Mouse (Mus musculus) left cerebral cortex, adult 18-20 months (tissue): ENCODE measurements around the gene Trim2. TPM values are rescaled to one million over a fixed set of nuclear protein-coding genes. Genes with fewer than 3 reads are reported as not detected.

Experiments
- DNase-seq, 2 experiments: peaks; one replicate each; pipeline ENCODE4 v3.0.0; 2021 to 2022; ENCODE audit warnings: low spot score in 2 of 2, mixed read lengths in 1 of 2
- total RNA-seq, 2 experiments: library from RNA; stranded (reverse); gene quantifications; 2 replicates each; pipeline ENCODE4 v1.2.3; 2021

The Trim2 gene
- total RNA-seq, 2 experiments from 2014 or later = 246 to 258 TPM

DNA sequence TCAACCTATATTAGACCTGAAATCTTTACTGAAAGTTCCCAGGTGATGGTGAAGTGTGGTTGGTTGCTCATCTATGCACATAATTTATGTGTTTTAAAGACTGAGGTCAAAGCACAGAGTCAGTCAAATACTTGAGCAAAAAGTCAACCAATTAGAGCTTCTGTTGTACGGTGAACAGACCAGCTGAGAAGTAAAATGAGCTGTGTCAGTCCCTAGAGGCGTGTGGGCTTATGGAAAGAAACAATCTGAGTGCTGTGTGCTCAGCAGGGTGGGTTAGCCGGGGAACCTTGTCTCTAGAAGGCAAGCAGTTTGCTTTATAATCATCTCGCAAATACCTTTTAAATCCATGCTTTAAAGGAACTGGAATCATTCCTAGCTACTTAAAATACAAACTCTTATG, 149.7 kb downstream of the Trim2 start:
- no peak for DNase-seq

DNA sequence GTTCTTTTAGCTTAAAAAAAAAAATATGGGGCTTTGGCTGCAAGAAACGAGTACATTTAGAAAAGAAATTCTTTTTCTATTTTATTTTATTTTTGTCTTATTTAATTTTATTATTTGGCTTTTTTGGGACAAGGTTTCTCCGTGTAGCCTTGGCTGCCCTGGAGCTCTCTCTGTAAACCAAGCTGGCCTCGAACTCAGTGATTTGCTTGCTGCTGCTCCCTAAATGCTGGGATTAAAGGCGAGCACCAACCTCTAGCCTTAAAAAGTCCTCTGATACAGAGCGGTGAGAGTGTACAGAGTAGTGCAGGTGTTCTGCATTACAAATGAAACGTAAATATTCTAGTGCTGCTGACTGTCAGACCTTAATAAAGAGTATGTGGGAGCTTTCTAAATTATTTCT, 150.6 kb downstream of the Trim2 start:
- DNase-seq = no peak

DNA sequence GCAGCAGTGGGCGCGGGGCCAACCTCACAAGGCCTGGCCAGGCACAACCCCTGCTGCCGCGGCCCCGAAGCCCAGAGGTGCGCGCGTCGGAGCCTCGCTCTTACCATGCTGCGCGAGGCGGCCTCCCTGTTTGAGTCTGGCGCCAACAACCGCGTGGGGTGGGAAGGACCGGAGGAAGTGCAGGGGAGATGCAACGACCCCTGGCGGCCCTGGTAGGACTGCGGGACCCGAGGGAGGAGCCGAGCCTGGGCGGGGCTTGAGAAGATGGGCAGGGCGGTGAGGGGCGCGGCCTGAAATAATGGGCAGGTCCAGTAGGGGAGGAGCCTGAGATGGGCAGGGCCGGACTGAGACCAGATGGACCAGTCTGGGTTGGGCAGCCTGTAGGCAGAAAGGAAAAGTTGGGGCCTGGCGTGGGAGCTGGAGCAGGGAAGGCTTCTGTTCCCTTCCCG, 151.1 kb downstream of the Trim2 start, which contains the start of gene Mnd1:
Gene Mnd1 (minus strand): TSS at position 229 of the 449 bp plus-strand sequence.
- DNase-seq = peak; percentile 95 to 96

DNA sequence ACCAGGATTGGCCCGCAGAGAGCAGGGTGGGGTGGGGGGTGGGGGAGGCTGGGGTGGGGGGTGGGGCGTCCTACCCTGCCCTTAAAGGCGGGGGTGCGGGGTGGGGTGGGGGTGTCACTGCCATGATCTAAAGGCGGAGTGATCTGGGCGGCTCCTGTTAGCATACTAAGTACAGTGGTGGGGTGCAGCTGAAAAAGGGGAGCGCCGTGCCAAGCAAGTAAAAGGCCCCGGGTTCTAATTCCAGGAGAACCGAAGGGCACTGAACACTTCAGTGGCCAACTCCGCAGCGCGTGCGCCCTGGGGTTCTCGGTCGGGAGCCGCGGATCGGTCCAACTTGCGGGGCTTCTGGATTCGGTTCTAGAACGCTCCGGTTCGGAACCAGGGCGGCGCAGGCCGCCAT, 151.5 kb downstream of the Trim2 start:
- DNase-seq = no peak

DNA sequence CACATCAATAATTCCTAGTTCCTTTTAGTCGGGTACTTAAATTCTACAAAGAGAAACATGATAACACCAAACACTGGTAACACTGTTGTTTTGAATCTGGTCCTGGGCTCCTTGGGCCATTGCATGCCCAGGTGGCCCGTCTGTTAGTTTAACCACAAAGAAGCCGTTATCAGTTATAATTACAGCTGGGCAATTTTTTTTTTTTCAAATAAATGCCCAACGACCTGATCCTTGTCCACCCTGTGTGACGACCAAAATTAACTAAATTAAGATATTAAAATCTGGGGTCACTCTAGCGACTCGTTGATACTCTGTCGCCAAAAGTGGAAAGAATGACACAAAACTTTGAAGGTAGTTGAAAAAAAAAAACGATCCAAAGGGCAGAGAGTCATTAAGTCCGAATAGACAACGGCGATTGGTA, 151.9 kb downstream of the Trim2 start:
- DNase-seq = no peak

DNA sequence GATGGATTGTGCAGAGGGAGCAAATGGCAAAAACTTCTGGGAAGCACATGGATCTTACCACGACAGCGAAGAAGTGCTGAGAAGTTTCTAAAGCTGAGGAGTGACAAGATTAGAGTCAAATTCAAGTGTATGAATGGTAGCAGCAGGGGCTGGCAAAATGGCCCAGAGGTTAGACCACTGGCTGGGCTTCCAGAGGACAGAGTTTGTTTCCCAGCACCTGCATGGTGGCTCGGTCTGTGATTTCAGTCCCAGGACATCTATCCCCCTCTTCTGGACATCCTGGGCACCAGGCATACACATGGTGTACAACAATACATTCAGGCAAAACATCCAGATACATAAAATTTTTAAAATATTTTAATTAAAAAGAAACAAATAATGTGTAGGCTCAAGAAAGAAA, 156.8 kb downstream of the Trim2 start:
- no peak for DNase-seq

DNA sequence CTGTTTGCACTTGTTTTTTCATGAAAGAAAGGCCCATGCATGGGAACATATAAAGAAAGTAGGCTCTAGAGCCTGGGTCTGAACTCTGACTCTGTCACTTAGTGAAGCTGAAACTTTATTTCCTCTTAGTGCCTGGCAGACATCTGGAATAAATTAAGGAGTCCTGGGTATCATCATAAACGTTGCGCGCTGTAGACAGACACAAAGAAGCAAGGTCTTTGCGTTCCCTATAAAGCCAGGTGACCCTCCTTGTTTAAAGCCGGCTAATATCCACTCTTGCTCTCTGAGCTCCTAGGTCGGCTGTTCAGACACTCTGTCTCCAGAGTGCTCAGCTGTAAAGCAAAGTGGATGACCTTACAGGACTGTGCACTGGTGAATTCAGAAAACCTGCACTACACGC, 165.7 kb downstream of the Trim2 start:
- no peak for DNase-seq

DNA sequence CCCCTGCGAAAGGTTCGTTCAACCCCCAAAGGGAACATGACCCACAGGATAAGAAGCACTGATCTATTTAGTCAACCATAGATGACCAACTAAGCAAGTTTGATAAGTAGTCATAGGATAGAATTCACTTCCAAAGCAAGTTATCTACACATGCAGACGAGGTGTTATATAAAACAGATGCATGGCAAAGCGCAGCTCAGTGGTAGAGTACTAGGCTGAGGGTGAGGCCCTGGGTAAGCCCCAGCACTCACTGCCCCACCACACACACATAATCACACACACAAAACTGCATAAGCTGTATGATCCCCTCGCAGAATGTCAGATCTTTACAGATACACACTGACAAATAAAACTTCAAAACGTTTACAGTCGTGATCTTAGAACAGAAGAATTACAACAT, 170.2 kb downstream of the Trim2 start:
- DNase-seq = no peak

DNA sequence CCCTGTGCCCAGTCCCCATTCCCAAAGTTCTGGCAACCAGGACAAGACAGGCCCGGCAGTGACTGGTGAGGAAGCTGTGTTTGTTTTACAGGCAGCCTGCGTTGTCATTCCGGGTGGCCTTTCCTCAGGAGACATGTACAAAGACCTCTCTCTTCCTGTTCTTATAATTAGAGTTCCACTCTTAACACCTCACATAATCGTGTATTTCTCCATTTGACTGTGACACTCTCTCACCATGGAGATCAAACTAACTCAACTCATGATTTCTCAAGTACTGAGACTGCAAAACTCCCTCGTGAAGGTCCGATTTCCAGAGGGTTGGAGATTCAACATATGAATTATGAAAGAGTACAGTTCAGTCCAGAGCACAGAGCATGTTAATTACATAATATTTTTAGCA, 170.7 kb downstream of the Trim2 start:
- DNase-seq = no peak

DNA sequence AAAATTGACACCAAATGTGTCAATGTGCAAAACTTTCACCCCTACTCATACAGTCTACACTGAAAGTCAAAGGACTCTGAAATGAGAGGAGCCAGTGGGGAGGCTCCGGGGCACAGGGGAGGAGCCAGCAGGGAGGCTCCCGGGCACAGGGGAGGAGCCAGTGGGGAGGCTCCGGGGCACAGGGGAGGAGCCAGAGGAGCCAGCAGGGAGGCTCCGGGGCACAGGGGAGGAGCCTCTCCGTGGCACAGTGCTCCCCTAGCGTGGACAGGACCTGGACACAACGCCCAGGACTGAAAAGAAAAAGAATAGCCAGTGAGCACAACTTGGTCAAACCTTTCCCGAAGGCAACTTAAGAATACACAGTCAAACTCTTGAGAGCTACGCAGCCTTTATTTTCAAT, 171.3 kb downstream of the Trim2 start:
- DNase-seq = no peak

DNA sequence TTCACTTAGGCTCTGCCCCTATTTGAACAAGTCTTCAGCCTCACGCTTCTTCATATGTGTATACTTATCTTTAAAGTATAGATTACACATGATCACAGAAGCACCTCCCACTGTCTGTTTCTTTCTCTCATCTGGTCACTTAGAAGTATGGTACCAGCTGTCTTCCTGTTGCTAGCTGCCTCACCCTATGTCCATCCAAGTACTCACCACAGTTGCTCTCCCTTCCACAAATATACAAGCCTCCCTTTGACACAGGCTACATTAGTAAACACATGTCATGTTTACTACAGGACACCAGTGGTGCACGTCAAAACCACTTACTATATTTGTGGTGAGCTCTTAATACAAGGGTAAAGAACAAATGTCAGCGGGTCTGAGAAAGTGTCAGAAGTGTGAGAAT, 175.3 kb downstream of the Trim2 start:
- no peak for DNase-seq

DNA sequence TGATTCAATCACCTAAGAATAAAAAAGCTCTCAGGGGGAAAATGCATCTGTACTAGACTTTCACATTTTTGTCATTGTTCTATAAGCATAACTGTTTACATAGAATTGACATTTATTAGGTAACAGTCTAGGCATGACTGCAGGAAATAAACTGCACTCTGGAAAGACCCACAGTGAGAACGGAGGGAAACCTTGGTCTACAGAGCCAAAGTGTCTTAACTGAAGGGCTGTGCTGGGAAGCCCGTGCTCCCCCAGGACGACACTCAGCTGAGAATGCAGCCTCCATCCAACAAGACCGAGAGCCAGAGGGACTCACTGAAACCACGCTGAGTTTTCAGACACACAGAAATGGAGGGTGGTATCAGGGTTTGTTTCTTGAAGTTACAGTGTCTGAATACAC, 175.9 kb downstream of the Trim2 start:
- no peak for DNase-seq

DNA sequence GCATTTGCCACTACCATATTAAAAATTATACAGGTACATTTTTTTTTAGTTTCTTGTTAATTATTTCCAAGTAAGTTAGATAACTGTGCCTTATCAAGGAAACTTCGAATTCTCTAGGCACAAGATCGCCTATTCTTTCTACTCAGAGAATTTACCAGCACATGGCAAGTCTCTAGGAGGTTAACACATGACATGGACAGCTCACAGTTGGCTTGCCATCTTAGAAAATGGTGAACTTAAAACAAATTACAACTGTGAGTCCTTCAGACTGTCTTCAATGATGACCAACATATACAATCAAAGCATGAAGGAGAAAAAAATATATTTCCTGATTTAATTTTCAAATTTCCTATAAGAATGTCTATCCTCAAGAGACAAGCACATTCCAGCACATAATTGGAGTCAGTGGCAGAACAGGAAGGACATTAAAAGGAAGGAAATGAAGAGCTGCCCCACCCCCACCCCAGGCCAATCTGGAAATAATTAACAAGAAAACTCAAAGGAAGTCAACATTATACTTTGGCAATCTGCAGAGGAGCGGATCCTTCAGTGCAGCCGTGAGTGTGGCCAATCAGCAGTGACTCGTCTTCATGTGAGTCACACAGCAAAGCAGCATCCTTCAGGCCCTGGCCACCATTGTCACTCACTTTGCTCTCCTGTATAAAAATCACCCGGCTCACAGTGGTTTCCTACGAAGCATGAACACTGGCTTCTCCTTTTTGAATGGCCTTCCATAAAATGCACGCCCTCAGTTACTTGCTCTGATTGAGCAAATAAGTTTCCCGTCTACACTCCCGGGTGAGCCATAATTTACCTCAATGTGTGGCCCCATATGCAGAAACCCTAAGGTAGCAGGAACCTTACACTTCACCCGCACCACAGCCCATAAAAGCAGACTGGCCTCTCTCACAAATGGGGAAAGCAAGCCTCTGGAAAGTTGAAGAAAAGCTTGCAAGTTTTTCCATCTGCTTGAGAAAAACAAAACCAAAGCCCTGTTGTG, 177.5 kb downstream of the Trim2 start:
- DNase-seq = no peak

DNA sequence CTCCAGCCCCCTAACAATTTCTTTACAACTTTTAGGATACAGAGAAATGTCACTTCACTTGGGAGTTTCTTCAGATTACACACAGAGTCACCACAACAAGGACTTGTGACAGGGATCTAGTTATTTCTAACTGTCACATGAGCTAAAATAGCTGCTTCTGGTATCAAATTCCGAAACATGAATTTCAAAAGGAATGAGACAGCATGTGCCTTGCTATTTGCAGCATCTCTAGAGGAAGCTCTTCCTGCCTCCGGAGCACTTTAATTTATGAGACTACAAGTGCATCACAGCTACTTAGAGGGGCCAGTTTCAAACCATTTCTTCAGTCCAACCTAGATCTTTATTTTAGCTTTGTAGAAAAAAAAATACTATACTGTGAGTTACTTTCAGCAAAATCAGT, 179.2 kb downstream of the Trim2 start:
- no peak for DNase-seq

DNA sequence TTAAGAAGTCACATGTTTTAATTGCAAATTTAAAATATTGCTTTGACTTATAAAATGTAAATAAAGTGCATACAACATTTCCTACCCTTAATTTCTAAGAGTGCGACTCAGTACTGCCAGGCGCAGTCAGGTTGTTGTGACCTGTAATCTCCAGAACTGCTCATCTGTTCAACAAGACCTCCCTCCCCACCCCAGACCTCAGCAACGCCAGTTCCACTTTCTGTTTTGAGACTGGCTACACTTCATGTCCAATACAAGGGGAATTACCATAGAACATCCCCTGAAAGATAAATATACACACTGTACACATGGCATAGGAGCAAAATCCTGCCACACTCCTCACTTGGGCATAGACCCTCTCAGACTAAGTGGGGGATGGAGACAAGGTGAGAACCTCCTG, 180.0 kb downstream of the Trim2 start:
- DNase-seq = no peak

DNA sequence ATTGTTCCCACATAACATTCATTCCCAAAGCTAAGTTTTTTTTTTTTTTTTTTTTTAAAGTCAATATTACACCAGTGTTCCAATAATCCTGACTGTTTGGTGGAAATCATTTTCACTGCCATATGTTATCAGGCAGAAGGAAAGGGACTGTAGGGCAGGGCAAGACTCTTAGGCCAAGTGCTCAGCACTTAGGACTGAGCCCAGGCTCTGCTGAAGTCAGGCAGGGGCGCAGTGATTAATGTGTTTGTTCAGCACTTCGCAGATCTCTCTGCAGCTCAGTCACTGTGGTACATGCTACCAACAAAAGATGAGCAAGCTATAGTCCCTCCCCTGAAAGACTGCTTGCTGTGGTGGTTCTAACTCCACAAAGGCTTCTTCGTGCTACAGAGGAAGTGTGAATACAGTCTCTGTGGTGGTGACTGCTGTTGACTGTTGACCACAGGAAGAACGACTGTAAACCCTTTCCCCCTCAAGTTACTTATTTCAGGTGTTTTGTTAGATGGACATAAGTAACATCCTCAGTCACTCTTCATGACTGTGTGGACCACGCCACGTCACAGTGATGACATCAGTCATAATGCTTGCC, 180.9 kb downstream of the Trim2 start:
- no peak for DNase-seq

DNA sequence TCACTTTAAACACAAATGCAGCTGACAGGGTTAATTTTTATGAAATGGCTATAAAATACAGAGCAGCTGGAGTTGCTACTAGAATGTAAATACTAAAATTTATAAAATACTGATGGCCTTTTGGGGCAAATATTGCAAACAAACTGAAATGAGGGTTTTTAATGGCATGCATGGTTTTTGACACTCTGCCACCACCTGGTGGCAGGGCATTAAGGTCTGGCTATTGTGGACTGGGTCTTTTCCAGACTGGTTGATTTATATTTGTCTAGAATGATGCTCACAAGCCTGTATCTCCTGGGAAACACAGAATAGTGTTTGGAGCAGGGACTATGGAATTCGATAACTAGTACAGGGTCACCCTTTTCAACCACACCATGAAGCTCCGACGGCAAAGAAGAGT, 183.2 kb downstream of the Trim2 start:
- DNase-seq = peak in 1 of 2 experiments; percentile 9

DNA sequence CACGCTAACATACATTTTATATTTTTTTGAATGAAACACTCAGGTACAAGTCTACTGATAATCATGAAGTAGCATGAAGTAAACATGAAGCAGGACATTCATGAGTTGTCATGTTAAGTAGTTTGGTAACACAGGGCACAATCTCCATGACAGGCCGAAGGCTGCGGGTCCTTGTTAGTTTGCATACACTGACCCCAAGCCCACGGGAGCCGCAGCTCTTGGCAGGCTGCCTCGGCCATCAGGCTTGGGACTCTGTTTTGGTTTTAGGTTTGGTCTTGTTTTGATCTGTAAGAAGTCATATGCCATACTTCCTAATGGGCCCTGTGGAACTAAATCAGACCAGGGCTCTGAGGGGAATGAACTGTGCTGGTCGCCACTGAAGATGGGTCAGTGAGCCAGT, 188.0 kb downstream of the Trim2 start:
- no peak for DNase-seq

DNA sequence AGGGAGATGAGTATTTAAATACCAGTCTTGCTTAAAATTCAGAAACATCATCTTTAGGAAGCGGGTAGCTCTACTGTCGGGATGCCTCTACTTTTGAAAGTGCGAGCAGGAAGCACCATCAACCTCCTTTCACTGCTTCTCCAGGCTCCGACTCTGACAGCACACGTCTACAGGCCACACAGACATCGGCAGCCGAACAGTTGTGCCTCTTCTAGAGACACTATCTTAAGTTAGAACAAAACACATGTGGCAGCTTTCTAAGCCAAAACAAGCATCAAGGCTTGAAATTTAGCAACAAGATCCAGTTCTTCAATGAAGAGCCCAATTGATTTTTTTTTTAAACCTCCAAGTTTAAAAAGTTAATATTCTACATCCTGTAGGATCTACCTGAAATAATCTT, 188.5 kb downstream of the Trim2 start:
- no peak for DNase-seq
